Mouse (Mus musculus) gastrocnemius, adult 2 months (tissue): ENCODE data around the gene Slc5a2. TPM values are rescaled to one million over a fixed set of nuclear protein-coding genes. Genes with fewer than 3 reads are reported as not detected.

Source experiments
- DNase-seq: peaks from one replicate; pipeline ENCODE4 v3.0.0; 2022
- H3K27ac ChIP-seq: fragments of 200-600 bp; 2 replicates; pipeline ENCODE4 v1.8.1; 2022; ENCODE audit warnings: mild to moderate bottlenecking
- H3K4me3 ChIP-seq: fragments of 200-600 bp; 2 replicates; pipeline ENCODE4 v1.8.1; 2022; ENCODE audit warnings: mild to moderate bottlenecking, moderate library complexity
- CTCF ChIP-seq: fragments of 200-600 bp; IDR thresholded peaks from 2 replicates; pipeline ENCODE4 v1.8.1; 2022; ENCODE audit warnings: antibody characterized with exemption, mild to moderate bottlenecking, moderate library complexity
- intact Hi-C: fragments of 180-260 bp; cut with DNase I; formaldehyde crosslinking; loops from one replicate; pipeline ENCODE4 v1.15.1; 2025
- total RNA-seq, 2 experiments: library from RNA; stranded (reverse); gene quantifications; 2 replicates each; pipeline ENCODE4 v1.2.3; 2021

The Slc5a2 gene
- total RNA-seq, 2 experiments from 2014 or later, result not detected

GRCm38 (mm10) chr7:128242331-128242730 is 23.1 kb upstream of the Slc5a2 start:
- no peak overlapping the region for H3K4me3 ChIP-seq
- TF ChIP-seq CTCF, result no peak
- no peak overlapping the region for H3K27ac ChIP-seq
- no peak for DNase-seq
- intact Hi-C loops, result loop anchor here (10.0 kb wide), 1 partner anchor 382 kb away; no protein-coding TSS in a partner anchor

- Histone ChIP-seq H3K27ac (no peak overlapping the region), H3K4me3 (no peak overlapping the region)
- intact Hi-C loops, result loop anchor here (10.0 kb wide), 1 partner anchor 381 kb away; no protein-coding TSS in a partner anchor
- TF ChIP-seq CTCF, result no peak
- DNase-seq, result no peak
Observed at GRCm38 (mm10) chr7:128243921-128244320, 21.5 kb upstream of the Slc5a2 start.

GRCm38 (mm10) chr7:128244410-128245025 is 20.9 kb upstream of the Slc5a2 start:
- Histone ChIP-seq H3K4me3 (no peak overlapping the region), H3K27ac (peak overlapping the region; percentile 35; the same call in 1 of the 2 replicates)
- intact Hi-C loops, result loop anchor here (5.0 to 10.0 kb wide), 3 partner anchors 53 to 463 kb away; partner anchors contain the start of gene BC017158
- DNase-seq, result no peak
- no peak for TF ChIP-seq CTCF

GRCm38 (mm10) chr7:128245547-128245946 is 19.9 kb upstream of the Slc5a2 start:
- Histone ChIP-seq H3K27ac (peak overlapping the region; percentile 89), H3K4me3 (no peak overlapping the region)
- intact Hi-C loops, result loop anchor here (5.0 to 10.0 kb wide), 3 partner anchors 52 to 462 kb away; partner anchors contain the start of gene BC017158
- no peak for DNase-seq
- TF ChIP-seq CTCF, result no peak

GRCm38 (mm10) chr7:128246496-128247391 is 18.7 kb upstream of the Slc5a2 start, which contains the start of gene Tgfb1i1:
Gene Tgfb1i1, plus strand, starts transcription at chr7:128246812.
- peak; percentile 79 for DNase-seq
- Histone ChIP-seq H3K4me3 (peak within 1 kb of the TSS; percentile 77), H3K27ac (peak within 1 kb of the TSS; percentile 89)
- intact Hi-C loops, result loop anchor here (1.0 to 10.0 kb wide), 4 partner anchors 51 to 461 kb away; partner anchors contain the start of gene BC017158
- TF ChIP-seq CTCF, result no peak

GRCm38 (mm10) chr7:128247443-128247842 is 18.0 kb upstream of the Slc5a2 start:
- H3K27ac ChIP-seq, result peak overlapping the region; percentile 89
- peak; percentile 79 for TF ChIP-seq CTCF
- DNase-seq, result peak; percentile 90
- intact Hi-C loops, result loop anchor here (1.0 to 10.0 kb wide), 4 partner anchors 50 to 460 kb away; partner anchors contain the start of gene BC017158
- H3K4me3 ChIP-seq, result peak overlapping the region; percentile 77

GRCm38 (mm10) chr7:128248081-128249042 is 17.1 kb upstream of the Slc5a2 start:
- DNase-seq, result no peak
- intact Hi-C loops, result loop anchor here (5.0 to 10.0 kb wide), 3 partner anchors 49 to 459 kb away; partner anchors contain the start of gene BC017158
- H3K27ac ChIP-seq, result peak overlapping the region; percentile 89
- no peak for TF ChIP-seq CTCF
- H3K4me3 ChIP-seq, result peak overlapping the region; percentile 77

GRCm38 (mm10) chr7:128249998-128250397 is 15.5 kb upstream of the Slc5a2 start:
- Histone ChIP-seq H3K27ac (no peak overlapping the region), H3K4me3 (no peak overlapping the region)
- intact Hi-C loops, result loop anchor here (5.0 to 10.0 kb wide), 3 partner anchors 47 to 457 kb away; partner anchors contain the start of gene BC017158
- TF ChIP-seq CTCF, result no peak
- no peak for DNase-seq

- intact Hi-C loops, result no loop called here
- Histone ChIP-seq H3K27ac (no peak overlapping the region), H3K4me3 (no peak overlapping the region)
- TF ChIP-seq CTCF, result no peak
- no peak for DNase-seq
Observed at GRCm38 (mm10) chr7:128251946-128252345, 13.5 kb upstream of the Slc5a2 start.

- no peak for TF ChIP-seq CTCF
- H3K4me3 ChIP-seq, result peak overlapping the region; percentile 25; the same call in 1 of the 2 replicates
- peak; percentile 48 for DNase-seq
- intact Hi-C loops, result no loop called here
- no peak overlapping the region for H3K27ac ChIP-seq
Observed at GRCm38 (mm10) chr7:128252609-128253008, 12.8 kb upstream of the Slc5a2 start.

GRCm38 (mm10) chr7:128254978-128255377 is 10.5 kb upstream of the Slc5a2 start:
- intact Hi-C loops, result no loop called here
- DNase-seq, result no peak
- Histone ChIP-seq H3K4me3 (no peak overlapping the region), H3K27ac (no peak overlapping the region)
- TF ChIP-seq CTCF, result no peak
